Mouse (Mus musculus): Measurements from ENCODE around the gene Morc2a. TPM values are rescaled to one million over a fixed set of nuclear protein-coding genes. Genes with fewer than 3 reads are reported as not detected.

Morc2a gene
- 10.7 TPM for polyA plus RNA-seq (2017; shearing (Covaris generic))

GRCm38 (mm10) chr11:3648964-3649841, at the start of gene Morc2a:
TSS of gene Morc2a (plus strand) at chr11:3649191.

Other genes with a start within 250 kb of the Morc2a start
- gene Limk2, start 240.0 kb upstream of the Morc2a start, polyA plus RNA-seq (2017; shearing (Covaris generic)), result 108 TPM
- 26.1 TPM for gene Rnf185, start 196.8 kb upstream of the Morc2a start, polyA plus RNA-seq (2017; shearing (Covaris generic))
- 0.10 TPM for gene Pla2g3, start 160.9 kb upstream of the Morc2a start, polyA plus RNA-seq (2017; shearing (Covaris generic))
- not detected for gene Inpp5j, start 144.4 kb upstream of the Morc2a start, polyA plus RNA-seq (2017; shearing (Covaris generic))
- gene Selenom, start 134.5 kb upstream of the Morc2a start, polyA plus RNA-seq (2017; shearing (Covaris generic)), result 6.2 TPM
- 2.4 TPM for gene Smtn, start 108.6 kb upstream of the Morc2a start, polyA plus RNA-seq (2017; shearing (Covaris generic))
- gene Osbp2, start 214.7 kb downstream of the Morc2a start, polyA plus RNA-seq (2017; shearing (Covaris generic)), result not detected
- not detected for gene 4921536K21Rik, start 245.9 kb downstream of the Morc2a start, polyA plus RNA-seq (2017; shearing (Covaris generic))
- gene Dusp18, start 246.0 kb downstream of the Morc2a start, polyA plus RNA-seq (2017; shearing (Covaris generic)), result 0.27 TPM